Mouse (Mus musculus): ENCODE results near the gene Gm20696. TPM values are rescaled to one million over a fixed set of nuclear protein-coding genes. Genes with fewer than 3 reads are reported as not detected.

The Gm20696 gene
- polyA plus RNA-seq, 1 experiment from 2014 or later: 3.2 TPM

DNA sequence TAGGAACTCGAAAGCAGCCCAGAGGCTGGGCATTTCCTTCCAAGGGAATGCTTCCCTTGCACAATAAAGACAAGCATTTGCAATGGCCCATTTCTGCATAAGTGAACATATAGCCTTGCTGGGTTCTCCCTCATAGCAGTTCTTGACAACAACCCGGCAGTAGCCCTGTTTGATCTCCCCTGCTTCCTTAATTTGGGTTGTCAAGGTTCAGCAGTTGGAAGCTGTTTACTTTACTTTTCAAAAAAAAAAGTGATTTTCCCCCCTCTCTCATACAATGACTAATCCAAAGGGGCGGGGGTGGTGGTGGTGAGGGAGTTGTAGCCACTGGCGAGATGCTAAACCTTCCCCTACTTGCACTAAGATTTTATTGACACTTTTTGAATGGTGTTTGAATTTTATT, 147.5 kb downstream of the Gm20696 start:
- peaks cover 41% of the 10 kb centered on the region for H3K4me1 ChIP-seq (replicated peaks)
- no peaks in the 10 kb centered on the region; the same call in 1 of the 2 replicates for H3K27me3 ChIP-seq (ENCODE audit: insufficient read depth, poor library complexity, severe bottlenecking)
- H3K36me3 ChIP-seq: no peaks in the 10 kb centered on the region
- peak overlapping the region; percentile 70; the same call in 1 of the 2 replicates for H3K4me3 ChIP-seq
- no peak overlapping the region for H3K27ac ChIP-seq
- H3K9me3 ChIP-seq: no peaks in the 10 kb centered on the region
- DNase-seq (ENCODE audit: low spot score): no peak
- WGBS: 8% methylated on average over 4 of the region's 4 CpGs

DNA sequence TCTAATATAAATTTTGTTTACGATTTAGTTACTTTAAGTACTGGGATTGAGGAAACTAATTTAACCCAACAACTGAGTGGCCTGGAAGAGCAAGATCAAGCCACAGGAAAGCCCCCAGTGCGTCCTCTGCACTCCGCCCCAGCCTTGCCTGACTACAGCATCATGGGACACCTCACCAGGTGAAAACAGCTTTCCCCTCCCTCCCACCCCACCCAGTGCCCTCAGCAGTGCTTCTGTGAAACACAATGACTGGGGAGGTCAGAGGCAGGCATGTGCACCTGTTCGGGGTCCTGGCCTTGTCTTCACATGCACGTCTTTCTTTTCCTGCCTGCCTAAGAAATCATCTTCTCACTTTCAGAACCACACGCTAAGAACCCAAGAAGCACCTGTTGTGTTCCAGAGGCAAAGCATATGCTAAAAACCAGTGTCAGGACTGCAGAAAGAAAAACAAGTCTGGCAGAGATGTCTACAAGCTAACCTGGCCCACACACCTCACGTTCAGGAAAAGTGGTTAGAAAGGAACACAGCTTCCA, 150.9 kb downstream of the Gm20696 start:
- Histone ChIP-seq H3K9me3 (no peaks in the 10 kb centered on the region), H3K27me3 (ENCODE audit: insufficient read depth, poor library complexity, severe bottlenecking) (no peaks in the 10 kb centered on the region; the same call in 1 of the 2 replicates), H3K4me3 (no peak overlapping the region), H3K4me1 (replicated peaks) (peaks cover 47% of the 10 kb centered on the region), H3K27ac (no peak overlapping the region), H3K36me3 (no peaks in the 10 kb centered on the region)
- WGBS: 81% methylated on average over 7 of the region's 7 CpGs
- DNase-seq (ENCODE audit: low spot score): no peak

DNA sequence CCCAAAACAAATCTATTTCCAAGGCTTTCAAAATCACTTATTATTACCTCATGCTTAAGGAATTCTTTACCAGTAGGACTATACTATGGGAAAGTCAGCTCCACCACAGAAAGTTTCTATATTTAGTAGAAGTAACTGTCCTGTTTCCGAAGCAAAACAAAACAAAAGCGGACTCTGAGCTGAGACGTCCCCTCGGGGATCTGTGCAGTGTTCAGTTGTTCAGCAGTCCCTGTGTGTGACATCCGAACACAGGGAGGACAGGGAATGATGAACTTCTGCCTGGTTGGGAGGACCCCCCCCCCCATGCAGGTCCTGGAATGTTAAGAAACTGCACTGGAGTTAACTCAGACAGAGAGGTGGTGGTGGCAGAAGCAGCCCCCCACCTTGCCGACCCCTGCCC, 154.7 kb downstream of the Gm20696 start:
- H3K4me1 ChIP-seq (replicated peaks): peaks cover 45% of the 10 kb centered on the region
- WGBS: 49% methylated on average over 6 of the region's 6 CpGs
- H3K27me3 ChIP-seq (ENCODE audit: insufficient read depth, poor library complexity, severe bottlenecking): no peaks in the 10 kb centered on the region; the same call in 1 of the 2 replicates
- H3K36me3 ChIP-seq: peaks cover 6% of the 10 kb centered on the region; the same call in 1 of the 2 replicates
- no peaks in the 10 kb centered on the region for H3K9me3 ChIP-seq
- no peak overlapping the region for H3K4me3 ChIP-seq
- no peak for DNase-seq (ENCODE audit: low spot score)
- H3K27ac ChIP-seq: no peak overlapping the region

- no peak overlapping the region for H3K4me3 ChIP-seq
- 90% methylated on average over 9 of the region's 9 CpGs for WGBS
- peaks cover 33% of the 10 kb centered on the region for H3K4me1 ChIP-seq (replicated peaks)
- DNase-seq (ENCODE audit: low spot score): no peak
- H3K36me3 ChIP-seq: peaks cover 31% of the 10 kb centered on the region
- no peaks in the 10 kb centered on the region for H3K9me3 ChIP-seq
- H3K27me3 ChIP-seq (ENCODE audit: insufficient read depth, poor library complexity, severe bottlenecking): no peaks in the 10 kb centered on the region
- H3K27ac ChIP-seq: no peak overlapping the region
These were observed 157.4 kb downstream of the Gm20696 start for GRCm38 (mm10) chr6:99509189-99509592.

- no peaks in the 10 kb centered on the region for H3K27me3 ChIP-seq (ENCODE audit: insufficient read depth, poor library complexity, severe bottlenecking)
- WGBS: 89% methylated on average over 6 of the region's 6 CpGs
These were observed 159.8 kb downstream of the Gm20696 start for GRCm38 (mm10) chr6:99506816-99507215.

GRCm38 (mm10) chr6:99503741-99504140, 162.9 kb downstream of the Gm20696 start:
- Histone ChIP-seq H3K9me3 (no peaks in the 10 kb centered on the region), H3K27me3 (ENCODE audit: insufficient read depth, poor library complexity, severe bottlenecking) (no peaks in the 10 kb centered on the region), H3K36me3 (peaks cover 38% of the 10 kb centered on the region), H3K4me3 (no peak overlapping the region), H3K27ac (no peak overlapping the region), H3K4me1 (replicated peaks) (no peaks in the 10 kb centered on the region)
- DNase-seq (ENCODE audit: low spot score): no peak
- WGBS: 93% methylated on average over 1 of the region's 1 CpGs

More at GRCm38 (mm10) chr6:99506816-99507215, 159.8 kb downstream of the Gm20696 start:
- no peak overlapping the region for H3K27ac ChIP-seq
- H3K36me3 ChIP-seq: peaks cover 44% of the 10 kb centered on the region
- H3K4me3 ChIP-seq: no peak overlapping the region
- peaks cover 24% of the 10 kb centered on the region for H3K4me1 ChIP-seq (replicated peaks)
- DNase-seq (ENCODE audit: low spot score): no peak
- H3K9me3 ChIP-seq: no peaks in the 10 kb centered on the region

- no peak for DNase-seq (ENCODE audit: low spot score)
- H3K27me3 ChIP-seq (ENCODE audit: insufficient read depth, poor library complexity, severe bottlenecking): no peaks in the 10 kb centered on the region
- no peak overlapping the region for H3K4me3 ChIP-seq
- H3K36me3 ChIP-seq: peaks cover 38% of the 10 kb centered on the region
- WGBS: 82% methylated on average over 2 of the region's 2 CpGs
- H3K27ac ChIP-seq: no peak overlapping the region
- H3K4me1 ChIP-seq (replicated peaks): no peaks in the 10 kb centered on the region
- H3K9me3 ChIP-seq: no peaks in the 10 kb centered on the region
These were observed 163.9 kb downstream of the Gm20696 start for GRCm38 (mm10) chr6:99502727-99503126.

DNA sequence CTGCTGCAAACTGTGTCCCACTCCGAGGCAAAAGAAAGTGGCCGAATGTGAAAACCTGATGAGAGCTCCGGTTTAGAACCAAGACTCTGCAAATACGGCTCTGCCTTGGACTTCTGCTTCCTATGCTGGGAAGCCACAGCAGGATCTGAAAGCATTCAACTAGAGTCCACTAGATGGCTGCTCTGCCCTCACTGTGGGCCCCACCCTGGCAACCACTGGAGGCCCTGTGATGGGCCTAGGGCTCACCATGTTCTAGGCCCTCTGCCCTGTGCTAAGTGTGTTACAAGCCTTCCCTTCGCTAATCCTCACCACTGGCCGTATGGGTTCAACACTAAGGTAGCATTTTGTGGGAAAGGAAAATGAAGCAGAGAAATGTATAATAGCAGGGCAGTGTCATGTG, 164.3 kb downstream of the Gm20696 start:
- H3K4me3 ChIP-seq: no peak overlapping the region
- no peak overlapping the region for H3K27ac ChIP-seq
- 87% methylated on average over 6 of the region's 6 CpGs for WGBS
- no peaks in the 10 kb centered on the region for H3K9me3 ChIP-seq
- H3K27me3 ChIP-seq (ENCODE audit: insufficient read depth, poor library complexity, severe bottlenecking): no peaks in the 10 kb centered on the region
- no peak for DNase-seq (ENCODE audit: low spot score)
- H3K4me1 ChIP-seq (replicated peaks): no peaks in the 10 kb centered on the region
- peaks cover 38% of the 10 kb centered on the region for H3K36me3 ChIP-seq

GRCm38 (mm10) chr6:99500570-99501270, 165.9 kb downstream of the Gm20696 start:
- 94% methylated on average over 3 of the region's 3 CpGs for WGBS

GRCm38 (mm10) chr6:99498082-99498481, 168.5 kb downstream of the Gm20696 start:
- 86% methylated on average over 7 of the region's 7 CpGs for WGBS

More at GRCm38 (mm10) chr6:99500570-99501270, 165.9 kb downstream of the Gm20696 start:
- peaks cover 7% of the 10 kb centered on the region; the same call in 1 of the 2 replicates for H3K4me1 ChIP-seq (replicated peaks)
- H3K9me3 ChIP-seq: no peaks in the 10 kb centered on the region
- no peaks in the 10 kb centered on the region for H3K27me3 ChIP-seq (ENCODE audit: insufficient read depth, poor library complexity, severe bottlenecking)
- no peak overlapping the region for H3K27ac ChIP-seq
- no peak for DNase-seq (ENCODE audit: low spot score)
- peaks cover 26% of the 10 kb centered on the region for H3K36me3 ChIP-seq
- no peak overlapping the region for H3K4me3 ChIP-seq

DNA sequence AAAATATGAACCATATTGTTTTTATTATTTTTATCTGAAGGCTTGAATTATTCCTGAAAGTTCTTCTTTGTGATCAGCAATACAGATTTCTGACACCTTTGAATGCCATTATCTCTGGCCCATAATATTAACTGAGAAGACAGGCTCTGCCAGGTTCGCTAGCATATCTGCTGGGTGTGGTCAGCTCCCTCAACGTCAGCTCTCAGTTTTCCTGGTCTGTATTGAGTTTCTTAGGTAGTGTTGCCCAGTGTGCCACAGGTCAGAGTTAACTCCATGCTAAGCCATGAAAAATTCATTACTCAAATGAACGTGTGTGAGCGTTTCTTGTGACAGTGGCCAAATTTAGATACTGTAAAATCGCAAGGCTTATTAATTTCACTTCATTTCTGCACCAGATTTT, 170.5 kb downstream of the Gm20696 start:
- Histone ChIP-seq H3K36me3 (no peaks in the 10 kb centered on the region), H3K27me3 (ENCODE audit: insufficient read depth, poor library complexity, severe bottlenecking) (no peaks in the 10 kb centered on the region), H3K4me1 (replicated peaks) (peaks cover 11% of the 10 kb centered on the region; the same call in 1 of the 2 replicates), H3K27ac (no peak overlapping the region), H3K9me3 (no peaks in the 10 kb centered on the region), H3K4me3 (no peak overlapping the region)
- no peak for DNase-seq (ENCODE audit: low spot score)
- WGBS: 84% methylated on average over 5 of the region's 5 CpGs

More at GRCm38 (mm10) chr6:99498082-99498481, 168.5 kb downstream of the Gm20696 start:
- no peak for DNase-seq (ENCODE audit: low spot score)
- H3K27me3 ChIP-seq (ENCODE audit: insufficient read depth, poor library complexity, severe bottlenecking): no peaks in the 10 kb centered on the region
- H3K36me3 ChIP-seq: peaks cover 6% of the 10 kb centered on the region; the same call in 1 of the 2 replicates
- H3K27ac ChIP-seq: no peak overlapping the region
- no peaks in the 10 kb centered on the region for H3K9me3 ChIP-seq
- peaks cover 7% of the 10 kb centered on the region; the same call in 1 of the 2 replicates for H3K4me1 ChIP-seq (replicated peaks)
- H3K4me3 ChIP-seq: no peak overlapping the region

GRCm38 (mm10) chr6:99492937-99493336, 173.7 kb downstream of the Gm20696 start:
- Histone ChIP-seq H3K4me3 (no peak overlapping the region), H3K9me3 (no peaks in the 10 kb centered on the region), H3K27me3 (ENCODE audit: insufficient read depth, poor library complexity, severe bottlenecking) (no peaks in the 10 kb centered on the region), H3K4me1 (replicated peaks) (peaks cover 25% of the 10 kb centered on the region), H3K27ac (no peak overlapping the region), H3K36me3 (no peaks in the 10 kb centered on the region)
- no peak for DNase-seq (ENCODE audit: low spot score)
- WGBS: 44% methylated on average over 3 of the region's 3 CpGs

DNA sequence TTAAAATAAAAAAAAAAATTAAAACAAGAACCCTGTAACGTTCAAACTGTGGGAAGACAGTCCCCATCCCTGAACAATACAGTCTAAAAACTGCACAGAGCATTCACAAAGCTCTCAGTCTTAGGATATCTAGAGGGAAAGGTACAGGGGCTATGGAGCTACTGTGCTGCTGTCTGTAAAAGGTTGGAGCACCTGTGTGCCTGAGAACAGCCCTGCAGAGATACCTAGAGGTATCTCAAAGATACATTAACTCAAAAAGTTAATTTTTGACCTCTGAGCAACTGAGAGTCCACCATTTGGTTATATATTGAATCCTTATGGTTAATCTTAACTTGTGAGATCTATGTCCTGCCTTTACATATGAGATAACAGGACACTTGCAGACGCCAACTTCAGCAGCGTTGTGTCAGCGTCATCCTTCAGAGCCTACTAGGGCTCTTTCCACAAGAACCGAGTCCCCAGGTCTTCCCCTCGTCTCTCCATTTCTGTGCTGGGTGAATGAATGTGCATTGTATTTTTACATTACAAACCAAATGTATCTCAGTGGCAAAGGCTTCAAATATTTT, 174.5 kb downstream of the Gm20696 start:
- Histone ChIP-seq H3K27me3 (ENCODE audit: insufficient read depth, poor library complexity, severe bottlenecking) (no peaks in the 10 kb centered on the region), H3K36me3 (no peaks in the 10 kb centered on the region), H3K4me1 (replicated peaks) (peaks cover 25% of the 10 kb centered on the region), H3K27ac (no peak overlapping the region), H3K4me3 (no peak overlapping the region), H3K9me3 (no peaks in the 10 kb centered on the region)
- WGBS: 88% methylated on average over 6 of the region's 6 CpGs
- no peak for DNase-seq (ENCODE audit: low spot score)
